Comparison of ENCODE assay signal across 7 mouse cellular contexts in genomic region chr7:127776878-127777473, GRCm38 (mm10). TPM values are rescaled to one million over a fixed set of nuclear protein-coding genes. Genes with fewer than 3 reads are reported as not detected.
DNase-seq lines count a peak whose midpoint lies in the region; ATAC-seq and TF ChIP-seq lines count a peak whose summit lies in the region.

No protein-coding gene starts in this region.

- WGBS in intestine, postnatal 0 days: under 1% methylated on average over 66 of the region's 70 CpGs
- WGBS in midbrain, embryonic 12.5 days: 2% methylated on average over 53 of the region's 70 CpGs
- 1% methylated on average over 69 of the region's 70 CpGs for WGBS in small intestine, adult 2 months

- TF ChIP-seq CTCF in intestine, postnatal 0 days (IDR thresholded peaks at IDR 0.05; ENCODE audit: low read depth): no peak
- no peak for TF ChIP-seq CTCF in small intestine, adult 2 months (IDR thresholded peaks at IDR 0.05; ENCODE audit: extremely low read depth, insufficient read length, insufficient replicate concordance, low read depth, low read length)

- H3K27ac ChIP-seq in intestine, postnatal 0 days (ENCODE audit: low read depth, low read length): peak overlapping the region; percentile 98
- H3K27ac ChIP-seq in midbrain, embryonic 12.5 days (replicated peaks): peak overlapping the region; percentile 97
- H3K27ac ChIP-seq in small intestine, adult 2 months (ENCODE audit: insufficient read depth, low read depth, low read length): peak overlapping the region; percentile 97

- peak; percentile 97 for DNase-seq in adrenal gland, adult 2 months
- DNase-seq in embryo, embryonic 11.5 days (ENCODE audit: low read depth, low spot score): peak; percentile 95
- DNase-seq in gastrocnemius, postnatal 4 days (ENCODE audit: low spot score in 2 of 2): peak; percentile 96 to 98
- DNase-seq in left cerebral cortex, postnatal 4 days: peak; percentile 98

- intact Hi-C loops in left cerebral cortex, postnatal 4 days (cut with DNase I): no loop called here

- peak overlapping the region; percentile 96 for H3K9ac ChIP-seq in intestine, postnatal 0 days (ENCODE audit: low read depth, low read length)
- peak overlapping the region; percentile 95 for H3K9ac ChIP-seq in midbrain, embryonic 12.5 days (replicated peaks)

- no peaks in the 10 kb centered on the region for H3K9me3 ChIP-seq in intestine, postnatal 0 days (ENCODE audit: control insufficient read depth)
- H3K9me3 ChIP-seq in midbrain, embryonic 12.5 days: no peaks in the 10 kb centered on the region

- TF ChIP-seq POLR2A in small intestine, adult 2 months (IDR thresholded peaks at IDR 0.05; ENCODE audit: low read depth, low read length): peak; percentile 29; the same call in 1 of the 2 replicates

- 0 out of 2 replicates have a peak, but pooled peaks cover 4% of the 10 kb centered on the region for H3K4me1 ChIP-seq in intestine, postnatal 0 days (replicated peaks; ENCODE audit: control insufficient read depth, insufficient read depth, low read length)
- peaks cover 14% of the 10 kb centered on the region for H3K4me1 ChIP-seq in midbrain, embryonic 12.5 days
- no peaks in the 10 kb centered on the region; the same call in 1 of the 2 replicates for H3K4me1 ChIP-seq in small intestine, adult 2 months (ENCODE audit: control insufficient read depth, insufficient read depth, insufficient read length, low read length)

- peaks cover 18% of the 10 kb centered on the region for H3K36me3 ChIP-seq in intestine, postnatal 0 days (ENCODE audit: control insufficient read depth, insufficient read depth)
- peaks cover 36% of the 10 kb centered on the region for H3K36me3 ChIP-seq in midbrain, embryonic 12.5 days
- peaks cover 15% of the 10 kb centered on the region for H3K36me3 ChIP-seq in small intestine, adult 2 months (ENCODE audit: control insufficient read depth, insufficient read depth, low read length)

- H3K4me2 ChIP-seq in intestine, postnatal 0 days (replicated peaks; ENCODE audit: low read depth): peak overlapping the region; percentile 85
- peak overlapping the region; percentile 80 for H3K4me2 ChIP-seq in midbrain, embryonic 12.5 days (replicated peaks)

- no peaks in the 10 kb centered on the region for H3K27me3 ChIP-seq in intestine, postnatal 0 days (replicated peaks; ENCODE audit: control insufficient read depth, insufficient read depth, low read length)
- no peaks in the 10 kb centered on the region for H3K27me3 ChIP-seq in midbrain, embryonic 12.5 days
- H3K27me3 ChIP-seq in small intestine, adult 2 months (ENCODE audit: control insufficient read depth, insufficient read depth, low read length): no peaks in the 10 kb centered on the region

- H3K4me3 ChIP-seq in intestine, postnatal 0 days (ENCODE audit: low read depth, low read length): peak overlapping the region; percentile 85
- H3K4me3 ChIP-seq in midbrain, embryonic 12.5 days: peak overlapping the region; percentile 99
- H3K4me3 ChIP-seq in small intestine, adult 2 months (ENCODE audit: low read depth, low read length): peak overlapping the region; percentile 97

- peak; percentile 92 for ATAC-seq in intestine, postnatal 0 days
- peak; percentile 93 for ATAC-seq in midbrain, embryonic 12.5 days (ENCODE audit: low FRiP score, low read depth)

RNA-seq across cellular contexts. Expression of gene Setd1a, which starts 0.5 kb away (rescaled TPM):
- 10 to 100 TPM; 36.0 to 42.6 TPM for total RNA-seq in adrenal gland, adult 2 months (2021)
- 12.6 and 15.9 TPM in 2 replicates for polyA plus RNA-seq in adrenal gland, adult 2 months (2012; rRNA removed)
- 10 to 100 TPM; 30.3 to 32.4 TPM for total RNA-seq in gastrocnemius, postnatal 4 days (2021)
- polyA plus RNA-seq in intestine, postnatal 0 days (2015; fragmentation: Nextera tagmentation; extraction: Ambion mirVana): 9.7 and 9.9 TPM in 2 replicates
- total RNA-seq in left cerebral cortex, postnatal 4 days (2021): 10 to 100 TPM; 46.2 to 47.4 TPM
- polyA plus RNA-seq in midbrain, embryonic 12.5 days (2016; fragmentation: Nextera tagmentation; extraction: Ambion mirVana): 22.9 and 23.7 TPM in 2 replicates
- 5.2 and 9.2 TPM in 2 replicates for polyA plus RNA-seq in small intestine, adult 2 months (2012; rRNA removed)

RNA-seq across cellular contexts. Expression of gene Orai3, which starts 7.4 kb away (rescaled TPM):
- total RNA-seq in adrenal gland, adult 2 months (2021): 10 to 100 TPM; 28.3 to 32.8 TPM
- 90.6 and 94.8 TPM in 2 replicates for polyA plus RNA-seq in adrenal gland, adult 2 months (2012; rRNA removed)
- total RNA-seq in gastrocnemius, postnatal 4 days (2021): 10 to 100 TPM; 12.3 to 13.9 TPM
- 18.7 and 21.8 TPM in 2 replicates for polyA plus RNA-seq in intestine, postnatal 0 days (2015; fragmentation: Nextera tagmentation; extraction: Ambion mirVana)
- 10 to 100 TPM; 14.2 to 15.1 TPM for total RNA-seq in left cerebral cortex, postnatal 4 days (2021)
- polyA plus RNA-seq in midbrain, embryonic 12.5 days (2016; fragmentation: Nextera tagmentation; extraction: Ambion mirVana): 6.2 and 8.1 TPM in 2 replicates
- polyA plus RNA-seq in small intestine, adult 2 months (2012; rRNA removed): 17.9 and 21.3 TPM in 2 replicates

RNA-seq across cellular contexts. Expression of gene Gm49388, which starts 8.4 kb away (rescaled TPM):
- total RNA-seq in adrenal gland, adult 2 months (2021): 1 to 10 TPM; 2.2 to 4.6 TPM
- not detected in 2 replicates for polyA plus RNA-seq in adrenal gland, adult 2 months (2012; rRNA removed)
- total RNA-seq in gastrocnemius, postnatal 4 days (2021): 1 to 10 TPM; 2.8 to 4.0 TPM
- not detected in 2 replicates for polyA plus RNA-seq in intestine, postnatal 0 days (2015; fragmentation: Nextera tagmentation; extraction: Ambion mirVana)
- 1 to 10 TPM; 2.2 to 3.1 TPM for total RNA-seq in left cerebral cortex, postnatal 4 days (2021)
- polyA plus RNA-seq in midbrain, embryonic 12.5 days (2016; fragmentation: Nextera tagmentation; extraction: Ambion mirVana): not detected in 2 replicates
- 0.39 TPM in 1 of 2 replicates, not detected in the other for polyA plus RNA-seq in small intestine, adult 2 months (2012; rRNA removed)

RNA-seq across cellular contexts. Expression of gene Hsd3b7, which starts 23.4 kb away (rescaled TPM):
- total RNA-seq in adrenal gland, adult 2 months (2021): 10 to 100 TPM; 45.5 to 46.2 TPM
- polyA plus RNA-seq in adrenal gland, adult 2 months (2012; rRNA removed): 83.9 and 86.5 TPM in 2 replicates
- total RNA-seq in gastrocnemius, postnatal 4 days (2021): 10 to 100 TPM; 13.0 to 13.3 TPM
- 35.2 and 37.3 TPM in 2 replicates for polyA plus RNA-seq in intestine, postnatal 0 days (2015; fragmentation: Nextera tagmentation; extraction: Ambion mirVana)
- 1 to 10 TPM; 3.3 to 5.8 TPM for total RNA-seq in left cerebral cortex, postnatal 4 days (2021)
- polyA plus RNA-seq in midbrain, embryonic 12.5 days (2016; fragmentation: Nextera tagmentation; extraction: Ambion mirVana): 8.1 and 8.3 TPM in 2 replicates
- polyA plus RNA-seq in small intestine, adult 2 months (2012; rRNA removed): 31.3 and 45.7 TPM in 2 replicates

RNA-seq across cellular contexts. Expression of gene Fbxl19, which starts 32.6 kb away (rescaled TPM):
- 10 to 100 TPM in 1 of 2 experiments, 1 to 10 TPM in 1; 9.5 to 11.6 TPM for total RNA-seq in adrenal gland, adult 2 months (2021)
- polyA plus RNA-seq in adrenal gland, adult 2 months (2012; rRNA removed): 34.5 and 42.6 TPM in 2 replicates
- 1 to 10 TPM; 8.6 to 8.8 TPM for total RNA-seq in gastrocnemius, postnatal 4 days (2021)
- polyA plus RNA-seq in intestine, postnatal 0 days (2015; fragmentation: Nextera tagmentation; extraction: Ambion mirVana): 2.1 and 2.2 TPM in 2 replicates
- total RNA-seq in left cerebral cortex, postnatal 4 days (2021): 100 to 1,000 TPM; 143 to 148 TPM
- 10.7 and 11.1 TPM in 2 replicates for polyA plus RNA-seq in midbrain, embryonic 12.5 days (2016; fragmentation: Nextera tagmentation; extraction: Ambion mirVana)
- 23.2 and 53.0 TPM in 2 replicates for polyA plus RNA-seq in small intestine, adult 2 months (2012; rRNA removed)

Comparison
In these comparisons a context has a peak if more than half of its experiments do, and no peak if none do; other contexts are left out.
1. Peak in every context shown above with its lines: DNase-seq, ATAC-seq, H3K4me3 ChIP-seq and H3K27ac ChIP-seq.